Mouse (Mus musculus): Measurements from ENCODE around the gene Ptges3.

The Ptges3 gene

GRCm38 (mm10) chr10:128092506-128093495 is 34.0 kb downstream of the Ptges3 start:
- peak; percentile 56 to 68 for DNase-seq (ENCODE audit: low spot score in 2 of 2)

- no peak for DNase-seq (ENCODE audit: low spot score in 2 of 2)
These were observed 34.9 kb downstream of the Ptges3 start for GRCm38 (mm10) chr10:128093496-128094294.

GRCm38 (mm10) chr10:128094340-128094968 is 35.7 kb downstream of the Ptges3 start:
- peak in 1 of 2 experiments; percentile 61 for DNase-seq (ENCODE audit: low spot score in 2 of 2)

- DNase-seq (ENCODE audit: low spot score in 2 of 2) = no peak
These were observed 36.4 kb downstream of the Ptges3 start for GRCm38 (mm10) chr10:128095003-128095636.

- DNase-seq (ENCODE audit: low spot score in 2 of 2) = no peak
These were observed 37.5 kb downstream of the Ptges3 start for GRCm38 (mm10) chr10:128096313-128096692.

- peak; percentile 73 to 75 for DNase-seq (ENCODE audit: low spot score in 2 of 2)
These were observed 38.2 kb downstream of the Ptges3 start for GRCm38 (mm10) chr10:128096693-128097586.

GRCm38 (mm10) chr10:128097587-128097971 is 38.8 kb downstream of the Ptges3 start:
- DNase-seq (ENCODE audit: low spot score in 2 of 2) = peak in 1 of 2 experiments; percentile 40

- no peak for DNase-seq (ENCODE audit: low spot score in 2 of 2)
These were observed 51.5 kb downstream of the Ptges3 start for GRCm38 (mm10) chr10:128110103-128110761.

GRCm38 (mm10) chr10:128111227-128111626 is 52.5 kb downstream of the Ptges3 start:
- no peak for DNase-seq (ENCODE audit: low spot score in 2 of 2)

GRCm38 (mm10) chr10:128123833-128124232 is 65.1 kb downstream of the Ptges3 start:
- no peak for DNase-seq (ENCODE audit: low spot score in 2 of 2)

- DNase-seq (ENCODE audit: low spot score in 2 of 2) = no peak
These were observed 66.1 kb downstream of the Ptges3 start for GRCm38 (mm10) chr10:128124831-128125230.

GRCm38 (mm10) chr10:128125951-128126350 is 67.2 kb downstream of the Ptges3 start:
- no peak for DNase-seq (ENCODE audit: low spot score in 2 of 2)

Data from right cerebral cortex, postnatal 36 days (tissue).